In the genomic region with DNA sequence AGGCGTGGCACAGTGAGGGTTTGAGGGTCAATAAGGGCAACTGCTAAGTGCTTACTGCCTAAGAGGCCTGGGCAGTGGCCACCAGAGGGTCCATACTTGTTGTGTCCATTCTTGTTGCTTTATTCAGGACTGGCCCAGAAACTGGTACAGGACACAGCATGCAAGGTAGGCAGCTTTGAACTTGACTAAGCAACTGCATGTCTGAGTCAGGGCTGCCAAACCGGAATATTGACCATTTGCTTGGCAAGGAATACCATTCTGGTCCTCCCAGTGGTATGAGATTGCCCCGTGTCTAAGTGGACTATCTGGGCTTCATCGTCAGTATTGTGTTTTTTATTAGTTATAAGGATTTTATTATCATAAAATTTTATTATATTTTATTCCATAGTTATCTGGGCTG, we compare ENCODE assay signal across 22 mouse cellular contexts.
DNase-seq lines count a peak whose midpoint lies in the region; ATAC-seq and TF ChIP-seq lines count a peak whose summit lies in the region.
"Had no signal": no experiment of that assay in that cellular context is flagged by ENCODE, and none has a peak within 500 bp of the region (broad histone marks: within the 10 kb centered on the region; RNA-seq: fewer than 3 reads in every experiment).

No protein-coding gene starts in this region.

- H3K27me3 ChIP-seq in midbrain, embryonic 11.5 days (ENCODE audit: control insufficient read depth, insufficient read depth, low read length), result no peaks in the 10 kb centered on the region
- no peaks in the 10 kb centered on the region for H3K27me3 ChIP-seq in midbrain, postnatal 0 days (ENCODE audit: insufficient read depth, low read length)
- H3K27me3 ChIP-seq: embryonic facial prominence, embryonic 13.5 days; embryonic facial prominence, embryonic 15.5 days; forebrain, embryonic 12.5 days had no signal

- no peak overlapping the region for H3K27ac ChIP-seq in midbrain, embryonic 11.5 days (ENCODE audit: low read depth, low read length)
- H3K27ac ChIP-seq in midbrain, postnatal 0 days (ENCODE audit: low read depth, low read length), result no peak overlapping the region
- H3K27ac ChIP-seq: embryonic facial prominence, embryonic 13.5 days; embryonic facial prominence, embryonic 15.5 days; forebrain, embryonic 10.5 days; forebrain, embryonic 12.5 days had no signal

- no peak overlapping the region for H3K9ac ChIP-seq in midbrain, embryonic 11.5 days (ENCODE audit: low read length)
- H3K9ac ChIP-seq in midbrain, postnatal 0 days (replicated peaks; ENCODE audit: low read length, poor library complexity, severe bottlenecking), result no peak overlapping the region
- H3K9ac ChIP-seq: embryonic facial prominence, embryonic 13.5 days; embryonic facial prominence, embryonic 15.5 days; forebrain, embryonic 12.5 days had no signal

- no peaks in the 10 kb centered on the region for H3K4me1 ChIP-seq in midbrain, embryonic 11.5 days (ENCODE audit: control insufficient read depth, insufficient read depth, low read length)
- H3K4me1 ChIP-seq in midbrain, postnatal 0 days (ENCODE audit: insufficient read depth, low read length), result no peaks in the 10 kb centered on the region

- TF ChIP-seq CTCF in midbrain, postnatal 0 days (IDR thresholded peaks at IDR 0.05), result no peak

- no peaks in the 10 kb centered on the region for H3K9me3 ChIP-seq in midbrain, embryonic 11.5 days (ENCODE audit: control insufficient read depth, low read length)
- no peaks in the 10 kb centered on the region for H3K9me3 ChIP-seq in midbrain, postnatal 0 days (ENCODE audit: low read length)
- H3K9me3 ChIP-seq: embryonic facial prominence, embryonic 13.5 days; embryonic facial prominence, embryonic 15.5 days; forebrain, embryonic 10.5 days; forebrain, embryonic 12.5 days had no signal

- 92% methylated on average over 4 of the region's 4 CpGs for WGBS in midbrain, embryonic 11.5 days
- WGBS in midbrain, postnatal 0 days, result 91% methylated on average over 4 of the region's 4 CpGs

- peak; percentile 65 for DNase-seq in midbrain, embryonic 11.5 days (ENCODE audit: low spot score, missing footprints)
- no peak for DNase-seq in midbrain, postnatal 0 days (ENCODE audit: low spot score)
- peak; percentile 60 for DNase-seq in urinary bladder, postnatal 14 days (ENCODE audit: low spot score)
- no peak for DNase-seq in urinary bladder, adult 2 months (ENCODE audit: low spot score)
- DNase-seq in urinary bladder, postnatal 36 days (ENCODE audit: low spot score in 2 of 2), result peak; percentile 14 to 52
- DNase-seq in frontal cortex, adult 2 months (ENCODE audit: extremely low spot score in 1 of 2, low spot score in 1 of 2), result no peak
- DNase-seq: adrenal gland, adult 2 months; adrenal gland, postnatal 10 days; adrenal gland, postnatal 25 days; cerebellum, adult 11 months; cerebellum, adult 18-20 months; cerebellum, adult 8-10 months; cerebellum, adult 9-11 months; cerebellum, postnatal 14 days; cerebellum, postnatal 36 days; embryo, embryonic 11 days had no signal

- H3K4me3 ChIP-seq in midbrain, embryonic 11.5 days (ENCODE audit: low read depth, low read length), result no peak overlapping the region
- no peak overlapping the region for H3K4me3 ChIP-seq in midbrain, postnatal 0 days (ENCODE audit: low read depth, low read length)
- H3K4me3 ChIP-seq: embryonic facial prominence, embryonic 13.5 days; embryonic facial prominence, embryonic 15.5 days; erythroblast, embryonic 14.5 days; forebrain, embryonic 10.5 days; forebrain, embryonic 12.5 days had no signal

- H3K36me3 ChIP-seq in midbrain, embryonic 11.5 days (ENCODE audit: control insufficient read depth, insufficient read depth, low read length), result no peaks in the 10 kb centered on the region
- no peaks in the 10 kb centered on the region for H3K36me3 ChIP-seq in midbrain, postnatal 0 days (ENCODE audit: insufficient read depth, low read length)
- H3K36me3 ChIP-seq: embryonic facial prominence, embryonic 13.5 days; embryonic facial prominence, embryonic 15.5 days; forebrain, embryonic 10.5 days; forebrain, embryonic 12.5 days had no signal

- no peak for ATAC-seq in midbrain, embryonic 11.5 days (ENCODE audit: low FRiP score)
- ATAC-seq in midbrain, postnatal 0 days (ENCODE audit: low FRiP score), result no peak
- ATAC-seq: forebrain, embryonic 14.5 days had no signal

- no peak overlapping the region for H3K4me2 ChIP-seq in midbrain, embryonic 11.5 days
- H3K4me2 ChIP-seq in midbrain, postnatal 0 days (ENCODE audit: low read depth, low read length, poor library complexity, severe bottlenecking), result no peak overlapping the region
- H3K4me2 ChIP-seq: embryonic facial prominence, embryonic 13.5 days; embryonic facial prominence, embryonic 15.5 days; forebrain, embryonic 12.5 days had no signal

Comparison
In these comparisons a context has a peak if more than half of its experiments do, and no peak if none do; other contexts are left out.
1. DNase-seq: peak in midbrain, embryonic 11.5 days (single experiment), urinary bladder, postnatal 14 days (single experiment) and urinary bladder, postnatal 36 days (2 of 2); none in midbrain, postnatal 0 days (single experiment), urinary bladder, adult 2 months (single experiment) and frontal cortex, adult 2 months (0 of 2).